Mouse (Mus musculus) small intestine, adult 2 months (tissue): ENCODE results near the gene Tubgcp2.

Experiments used
- CTCF ChIP-seq: fragments of 200-500 bp; IDR thresholded peaks from 2 replicates; pipeline ENCODE4 v1.5.1; 2012; ENCODE audit warnings: low read depth, mild to moderate bottlenecking, control low read depth, inconsistent platforms, low read length, moderate library complexity, mixed read lengths; ENCODE audit not compliant: insufficient replicate concordance, insufficient read length; ENCODE audit errors: extremely low read depth
- POLR2A ChIP-seq: fragments of 200-500 bp; IDR thresholded peaks from 2 replicates; pipeline ENCODE4 v1.6.1; 2012; ENCODE audit warnings: low read depth, mild to moderate bottlenecking, control low read depth, inconsistent platforms, low read length, moderate library complexity

DNA sequence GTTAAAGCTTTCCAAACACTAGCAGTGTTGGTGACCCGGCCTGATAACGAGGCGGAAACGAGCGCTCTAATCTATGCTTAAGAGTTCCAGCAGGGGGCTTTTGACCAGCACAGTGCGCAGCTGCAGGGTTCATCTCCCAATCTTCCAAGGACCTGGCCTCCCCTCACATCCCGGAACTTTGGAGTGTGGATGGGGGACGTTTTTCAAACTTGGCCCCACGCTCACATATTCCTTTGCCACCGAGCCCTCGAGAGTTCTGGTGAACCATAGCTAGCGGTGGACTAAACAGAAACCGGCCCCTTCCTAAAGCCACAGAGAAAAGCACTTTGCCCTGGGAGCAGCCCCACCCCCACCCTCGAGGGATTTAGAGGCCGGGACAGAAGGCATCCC, 86.6 kb downstream of the Tubgcp2 start:
- TF ChIP-seq CTCF (peak; percentile 45; the same call in 1 of the 2 replicates), POLR2A (no peak)
